Mouse (Mus musculus): ENCODE measurements around the gene Mat2a.

DNA sequence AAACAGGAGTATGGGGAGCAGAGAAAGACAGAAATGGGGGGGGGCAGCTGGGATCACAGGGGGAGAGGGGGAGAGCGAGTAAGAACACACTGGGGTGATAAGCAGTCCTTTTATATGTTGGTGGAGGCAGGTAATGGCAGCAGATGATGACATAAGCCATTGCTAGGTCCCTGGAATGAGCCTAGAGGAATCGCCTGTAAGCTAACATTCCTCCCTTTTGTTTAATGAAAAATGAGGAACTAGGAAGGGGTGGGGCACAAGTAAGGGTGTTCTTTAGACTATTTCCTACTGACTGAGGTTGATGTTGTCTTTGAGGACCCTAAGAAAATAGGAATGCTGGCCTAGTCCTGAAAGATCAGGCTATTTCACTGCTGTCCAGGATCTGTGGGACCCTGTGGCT lies 42.8 kb upstream of the Mat2a start:
- TF ChIP-seq CTCF (IDR thresholded peaks at IDR 0.05; ENCODE audit: low read depth) (no peak), EP300 (IDR thresholded peaks at IDR 0.05; ENCODE audit: low read depth) (no peak)

Measured in liver, embryonic 14.5 days (tissue).